Mouse (Mus musculus) regulatory T cell (primary cell): Measurements from ENCODE around the gene Coro2b.

Experiments used
- in situ Hi-C: fragments of 300-600 bp; cut with MboI, MseI; formaldehyde crosslinking; loops from one replicate; pipeline ENCODE4 v1.15.1; 2025; ENCODE audit warnings: high pct_unique_total_duplicates

Gene Coro2b

GRCm38 (mm10) chr9:62540166-62540565 lies 3.3 kb upstream of the Coro2b start:
- in situ Hi-C loops = no loop called here

GRCm38 (mm10) chr9:62539251-62539711 lies 2.4 kb upstream of the Coro2b start:
- in situ Hi-C loops = no loop called here

GRCm38 (mm10) chr9:62537941-62538340 lies 1.1 kb upstream of the Coro2b start:
- in situ Hi-C loops = no loop called here

- in situ Hi-C loops = no loop called here
These were observed 657 bp downstream of the Coro2b start for GRCm38 (mm10) chr9:62536119-62536654.

GRCm38 (mm10) chr9:62535566-62535965 lies 1.3 kb downstream of the Coro2b start:
- in situ Hi-C loops = no loop called here

GRCm38 (mm10) chr9:62534691-62535090 lies 2.2 kb downstream of the Coro2b start:
- in situ Hi-C loops = no loop called here

GRCm38 (mm10) chr9:62534158-62534557 lies 2.7 kb downstream of the Coro2b start:
- in situ Hi-C loops = no loop called here

GRCm38 (mm10) chr9:62532876-62533275 lies 4.0 kb downstream of the Coro2b start:
- in situ Hi-C loops = no loop called here

GRCm38 (mm10) chr9:62531459-62532275 lies 5.2 kb downstream of the Coro2b start:
- in situ Hi-C loops = no loop called here

- in situ Hi-C loops = no loop called here
These were observed 8.3 kb downstream of the Coro2b start for GRCm38 (mm10) chr9:62528527-62528926.

- in situ Hi-C loops = no loop called here
These were observed 10.0 kb downstream of the Coro2b start for GRCm38 (mm10) chr9:62526858-62527257.

GRCm38 (mm10) chr9:62526451-62526850 lies 10.4 kb downstream of the Coro2b start:
- in situ Hi-C loops = no loop called here

GRCm38 (mm10) chr9:62524761-62525308 lies 12.0 kb downstream of the Coro2b start:
- in situ Hi-C loops = no loop called here

- in situ Hi-C loops = no loop called here
These were observed 13.9 kb downstream of the Coro2b start for GRCm38 (mm10) chr9:62522791-62523471.

- in situ Hi-C loops = no loop called here
These were observed 14.6 kb downstream of the Coro2b start for GRCm38 (mm10) chr9:62522211-62522610.

GRCm38 (mm10) chr9:62521541-62521940 lies 15.3 kb downstream of the Coro2b start:
- in situ Hi-C loops = no loop called here

GRCm38 (mm10) chr9:62520933-62521332 lies 15.9 kb downstream of the Coro2b start:
- in situ Hi-C loops = no loop called here

- in situ Hi-C loops = no loop called here
These were observed 16.9 kb downstream of the Coro2b start for GRCm38 (mm10) chr9:62519787-62520503.

- in situ Hi-C loops = no loop called here
These were observed 17.5 kb downstream of the Coro2b start for GRCm38 (mm10) chr9:62519334-62519733.

- in situ Hi-C loops = no loop called here
These were observed 18.3 kb downstream of the Coro2b start for GRCm38 (mm10) chr9:62518572-62518971.

GRCm38 (mm10) chr9:62517112-62517957 lies 19.5 kb downstream of the Coro2b start:
- in situ Hi-C loops = no loop called here
